Mouse (Mus musculus) retina, embryonic 14.5 days (tissue): ENCODE results near the gene Uck2.
A peak's percentile ranks its signal among the peaks of the same experiment; 100 is the strongest.

Source experiments
- DNase-seq: peaks from one replicate; pipeline ENCODE4 v3.0.0-alpha.2; 2015; ENCODE audit warnings: low spot score

Gene Uck2

DNA sequence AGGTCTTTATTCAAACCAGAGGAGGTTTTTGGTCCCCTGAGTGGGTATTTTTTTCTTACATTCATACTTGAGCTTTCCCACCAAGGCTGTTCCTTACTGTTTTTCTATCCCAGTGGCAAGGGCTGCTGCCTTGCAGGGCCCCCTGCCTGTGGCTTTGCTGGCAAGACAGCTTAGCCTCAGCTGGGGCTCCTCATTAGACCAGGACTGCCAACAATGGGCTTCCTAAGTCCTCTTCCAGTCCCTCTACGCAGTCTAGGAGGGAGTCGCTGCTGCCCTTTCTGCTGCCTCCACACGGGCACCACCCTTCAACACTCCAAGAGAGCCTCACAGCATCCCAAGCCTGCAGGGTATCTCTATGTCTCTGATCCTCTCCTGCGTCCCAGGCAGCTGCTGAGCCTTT lies 76.3 kb downstream of the Uck2 start:
- DNase-seq = no peak

- no peak for DNase-seq
Measured at GRCm38 (mm10) chr1:167205177-167205750, 79.9 kb downstream of the Uck2 start.

GRCm38 (mm10) chr1:167204421-167204820 lies 80.7 kb downstream of the Uck2 start:
- no peak for DNase-seq

DNA sequence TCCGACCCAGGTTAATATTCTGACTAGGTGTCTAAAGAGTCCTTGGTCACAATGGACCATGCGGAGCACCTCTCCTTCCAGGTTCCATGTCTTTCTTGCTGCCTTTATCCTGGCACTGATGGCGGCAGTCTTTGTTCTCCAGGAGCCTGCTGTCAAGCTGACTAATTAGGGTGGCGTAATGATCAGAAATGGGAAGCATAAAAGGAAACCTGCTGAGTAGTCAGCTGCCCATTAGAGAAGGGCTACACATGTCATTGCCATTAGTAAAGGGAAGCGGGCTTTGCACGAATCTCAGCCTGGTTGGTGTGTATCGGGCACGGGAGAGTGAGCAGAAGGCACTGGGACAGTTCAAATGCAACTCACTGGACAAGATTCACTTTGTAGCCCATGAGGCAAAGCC lies 90.4 kb downstream of the Uck2 start:
- DNase-seq = peak; percentile 69

DNA sequence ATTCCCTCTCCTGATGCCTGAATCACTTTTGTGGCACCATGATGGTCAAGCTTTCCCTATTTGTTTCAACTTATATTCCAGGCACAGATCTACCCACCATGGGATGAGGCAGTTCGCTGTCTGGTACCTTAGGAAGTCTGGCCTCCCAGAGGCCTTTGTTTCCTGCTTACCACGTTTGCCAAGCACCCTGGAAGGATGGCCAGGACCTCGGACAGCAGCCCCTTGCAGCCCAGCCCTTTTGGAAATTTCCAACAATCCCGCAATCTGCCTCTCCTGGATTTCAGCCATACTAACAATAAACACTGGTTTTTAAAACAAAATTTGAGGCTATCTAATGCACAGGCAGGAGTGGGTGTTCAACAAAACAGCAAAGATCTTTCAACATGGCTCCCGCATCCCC lies 97.3 kb downstream of the Uck2 start:
- peak; percentile 34 for DNase-seq

DNA sequence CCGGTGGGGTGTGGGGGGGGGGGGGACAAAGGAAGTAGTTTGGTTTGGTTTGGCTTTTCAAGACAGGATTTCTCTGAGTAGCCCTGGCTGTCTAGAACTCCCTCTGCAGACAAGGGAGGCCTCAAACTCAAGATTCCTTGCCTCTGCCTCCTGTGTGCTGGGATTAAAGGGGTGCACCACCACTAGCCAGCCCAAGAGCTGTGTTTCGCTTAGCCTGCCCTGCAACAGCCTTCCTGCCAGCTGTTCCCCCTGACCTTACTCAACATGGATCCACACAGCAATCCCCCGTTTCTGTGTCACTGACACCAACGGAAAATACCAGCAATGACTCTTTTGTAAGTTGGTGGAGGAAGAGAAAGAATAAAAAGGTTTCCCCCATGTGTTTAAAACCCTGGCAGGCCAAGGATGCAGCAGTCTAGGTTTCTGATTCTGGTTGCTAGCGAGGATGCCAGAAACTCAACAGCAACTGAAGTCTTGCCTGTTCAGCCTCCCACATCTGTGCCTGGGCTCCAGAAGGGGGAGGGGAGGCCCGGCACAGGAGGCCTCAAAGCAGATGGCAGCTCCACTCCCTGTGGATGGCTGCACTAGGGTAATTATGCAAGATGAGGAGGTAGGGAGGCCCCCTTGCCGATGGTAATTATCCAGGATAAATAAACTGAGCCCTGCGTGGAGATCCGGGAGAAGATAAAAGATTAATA lies 103.1 kb downstream of the Uck2 start:
- peak; percentile 65 for DNase-seq
